Mouse (Mus musculus) splenic B cell, adult 2 months (primary cell): Measurements from ENCODE around the gene Med22.
"Not testable (repeated sequence)": the region's sequence is repeated elsewhere in the genome, so short reads cannot be mapped to it uniquely, and the experiment has no call there.

Experiments
- DNase-seq: peaks from one replicate; pipeline ENCODE4 v3.0.0-alpha.2; 2011; ENCODE audit warnings: low read depth, low spot score
- H3K27me3 ChIP-seq: 2 replicates; pipeline ENCODE4 v1.6.1; 2012; ENCODE audit warnings: mild to moderate bottlenecking, low read length, moderate library complexity, mixed read lengths; ENCODE audit not compliant: control insufficient read depth, poor library complexity, insufficient read depth, severe bottlenecking
- H3K36me3 ChIP-seq: 2 replicates; pipeline ENCODE4 v1.6.1; 2012; ENCODE audit warnings: mild to moderate bottlenecking, low read length, moderate library complexity, mixed read lengths; ENCODE audit not compliant: control insufficient read depth, poor library complexity, insufficient read depth, severe bottlenecking

Med22 gene

GRCm38 (mm10) chr2:26909387-26909784 is 1.1 kb downstream of the Med22 start:
- Histone ChIP-seq H3K27me3 (no peaks in the 10 kb centered on the region), H3K36me3 (peaks cover 14% of the 10 kb centered on the region)
- DNase-seq: no peak

GRCm38 (mm10) chr2:26908710-26909386 is 1.6 kb downstream of the Med22 start:
- no peak for DNase-seq
- Histone ChIP-seq H3K27me3 (no peaks in the 10 kb centered on the region), H3K36me3 (peaks cover 13% of the 10 kb centered on the region)

GRCm38 (mm10) chr2:26907109-26907508 is 3.4 kb downstream of the Med22 start:
- DNase-seq: peak; percentile 75
- Histone ChIP-seq H3K36me3 (peaks cover 5% of the 10 kb centered on the region), H3K27me3 (no peaks in the 10 kb centered on the region)

- no peak for DNase-seq
- peaks cover under 1% of the 10 kb centered on the region for H3K36me3 ChIP-seq
- H3K27me3 ChIP-seq: no peaks in the 10 kb centered on the region
Measured at GRCm38 (mm10) chr2:26906431-26906830, 4.0 kb downstream of the Med22 start.

- Histone ChIP-seq H3K36me3 (no peaks in the 10 kb centered on the region), H3K27me3 (no peaks in the 10 kb centered on the region)
- DNase-seq: no peak
Measured at GRCm38 (mm10) chr2:26905936-26906335, 4.5 kb downstream of the Med22 start.

GRCm38 (mm10) chr2:26903311-26903710 is 7.2 kb downstream of the Med22 start:
- peak; percentile 28 for DNase-seq
- Histone ChIP-seq H3K27me3 (no peaks in the 10 kb centered on the region), H3K36me3 (0 out of 2 replicates have a peak, but pooled peaks cover 2% of the 10 kb centered on the region)

GRCm38 (mm10) chr2:26902467-26903220 is 7.8 kb downstream of the Med22 start, which contains the start of gene Surf6:
Surf6 (minus strand) TSS chr2:26902879.
- H3K27me3 ChIP-seq: no peaks in the 10 kb centered on the region
- DNase-seq: peak; percentile 94
- H3K36me3 ChIP-seq: peaks cover 5% of the 10 kb centered on the region; the same call in 1 of the 2 replicates

GRCm38 (mm10) chr2:26901834-26902400 is 8.6 kb downstream of the Med22 start:
- H3K27me3 ChIP-seq: no peaks in the 10 kb centered on the region
- peaks cover 6% of the 10 kb centered on the region; the same call in 1 of the 2 replicates for H3K36me3 ChIP-seq
- DNase-seq: peak; percentile 52

GRCm38 (mm10) chr2:26900731-26901130 is 9.7 kb downstream of the Med22 start:
- no peak for DNase-seq
- peaks cover 6% of the 10 kb centered on the region; the same call in 1 of the 2 replicates for H3K36me3 ChIP-seq

GRCm38 (mm10) chr2:26895898-26896297 is 14.6 kb downstream of the Med22 start:
- no peak for DNase-seq

More at GRCm38 (mm10) chr2:26900731-26901130, 9.7 kb downstream of the Med22 start:
- H3K27me3 ChIP-seq: no peaks in the 10 kb centered on the region

GRCm38 (mm10) chr2:26886170-26886569 is 24.3 kb downstream of the Med22 start:
- not testable (repeated sequence) for DNase-seq

More at GRCm38 (mm10) chr2:26895898-26896297, 14.6 kb downstream of the Med22 start:
- Histone ChIP-seq H3K27me3 (no peaks in the 10 kb centered on the region), H3K36me3 (peaks cover 19% of the 10 kb centered on the region; the same call in 1 of the 2 replicates)

GRCm38 (mm10) chr2:26885541-26885940 is 24.9 kb downstream of the Med22 start:
- DNase-seq, H3K27me3 ChIP-seq, H3K36me3 ChIP-seq: not testable (repeated sequence)

More at GRCm38 (mm10) chr2:26886170-26886569, 24.3 kb downstream of the Med22 start:
- not testable (repeated sequence) for H3K36me3 ChIP-seq, H3K27me3 ChIP-seq

- DNase-seq: no peak
- Histone ChIP-seq H3K27me3 (no peaks in the 10 kb centered on the region), H3K36me3 (no peaks in the 10 kb centered on the region)
Measured at GRCm38 (mm10) chr2:26878571-26878970, 31.9 kb downstream of the Med22 start.

GRCm38 (mm10) chr2:26870666-26871065 is 39.8 kb downstream of the Med22 start:
- H3K27me3 ChIP-seq: no peaks in the 10 kb centered on the region; the same call in 1 of the 2 replicates
- DNase-seq: no peak
- H3K36me3 ChIP-seq: no peaks in the 10 kb centered on the region

- no peak for DNase-seq
- no peaks in the 10 kb centered on the region; the same call in 1 of the 2 replicates for H3K27me3 ChIP-seq
- H3K36me3 ChIP-seq: no peaks in the 10 kb centered on the region
Measured at GRCm38 (mm10) chr2:26864879-26865278, 45.6 kb downstream of the Med22 start, which contains the start of gene Abo. Abo (minus strand) TSS chr2:26864979.
